Mouse (Mus musculus): ENCODE measurements around the gene Tnrc6a. TPM values are rescaled to one million over a fixed set of nuclear protein-coding genes. Genes with fewer than 3 reads are reported as not detected.

Tnrc6a gene
- polyA plus RNA-seq, 1 experiment from 2014 or later, result 44.3 TPM

- ATAC-seq (replicated peaks; ENCODE audit: insufficient number of reproducible peaks, low FRiP score, low TSS enrichment, low read depth), result no peak
- Histone ChIP-seq H3K4me1 (ENCODE audit: control insufficient read depth, insufficient read depth, low read length) (no peaks in the 10 kb centered on the region), H3K27ac (replicated peaks; ENCODE audit: low read depth, low read length) (no peak overlapping the region), H3K4me3 (ENCODE audit: low read depth, low read length) (no peak overlapping the region), H3K36me3 (replicated peaks; ENCODE audit: control insufficient read depth, insufficient read depth, low read depth, low read length) (no peaks in the 10 kb centered on the region), H3K27me3 (ENCODE audit: control insufficient read depth, insufficient read depth, low read length) (no peaks in the 10 kb centered on the region), H3K9me3 (replicated peaks; ENCODE audit: control insufficient read depth, low read length) (no peaks in the 10 kb centered on the region), H3K4me2 (ENCODE audit: low read depth, low read length) (no peak overlapping the region), H3K9ac (replicated peaks; ENCODE audit: low read length) (no peak overlapping the region)
- no peak for DNase-seq (ENCODE audit: low spot score)
- 78% methylated on average over 9 of the region's 9 CpGs for WGBS
Measured at GRCm38 (mm10) chr7:123209864-123210263, 86.2 kb downstream of the Tnrc6a start.

- Histone ChIP-seq H3K4me2 (ENCODE audit: low read depth, low read length) (no peak overlapping the region), H3K4me3 (ENCODE audit: low read depth, low read length) (no peak overlapping the region), H3K36me3 (replicated peaks; ENCODE audit: control insufficient read depth, insufficient read depth, low read depth, low read length) (no peaks in the 10 kb centered on the region), H3K9ac (replicated peaks; ENCODE audit: low read length) (no peak overlapping the region), H3K27ac (replicated peaks; ENCODE audit: low read depth, low read length) (no peak overlapping the region), H3K27me3 (ENCODE audit: control insufficient read depth, insufficient read depth, low read length) (no peaks in the 10 kb centered on the region), H3K9me3 (replicated peaks; ENCODE audit: control insufficient read depth, low read length) (no peaks in the 10 kb centered on the region), H3K4me1 (ENCODE audit: control insufficient read depth, insufficient read depth, low read length) (no peaks in the 10 kb centered on the region)
- no peak for ATAC-seq (replicated peaks; ENCODE audit: insufficient number of reproducible peaks, low FRiP score, low TSS enrichment, low read depth)
- WGBS, result 60% methylated on average over 5 of the region's 5 CpGs
- no peak for DNase-seq (ENCODE audit: low spot score)
Measured at GRCm38 (mm10) chr7:123211461-123211860, 87.8 kb downstream of the Tnrc6a start.

GRCm38 (mm10) chr7:123212316-123212715 lies 88.6 kb downstream of the Tnrc6a start:
- Histone ChIP-seq H3K4me1 (ENCODE audit: control insufficient read depth, insufficient read depth, low read length) (no peaks in the 10 kb centered on the region), H3K27me3 (ENCODE audit: control insufficient read depth, insufficient read depth, low read length) (no peaks in the 10 kb centered on the region), H3K9me3 (replicated peaks; ENCODE audit: control insufficient read depth, low read length) (no peaks in the 10 kb centered on the region), H3K27ac (replicated peaks; ENCODE audit: low read depth, low read length) (no peak overlapping the region), H3K4me3 (ENCODE audit: low read depth, low read length) (no peak overlapping the region), H3K4me2 (ENCODE audit: low read depth, low read length) (no peak overlapping the region), H3K9ac (replicated peaks; ENCODE audit: low read length) (no peak overlapping the region), H3K36me3 (replicated peaks; ENCODE audit: control insufficient read depth, insufficient read depth, low read depth, low read length) (no peaks in the 10 kb centered on the region)
- ATAC-seq (replicated peaks; ENCODE audit: insufficient number of reproducible peaks, low FRiP score, low TSS enrichment, low read depth) (no peak), DNase-seq (ENCODE audit: low spot score) (no peak)
- 82% methylated on average over 5 of the region's 5 CpGs for WGBS

- 30% methylated on average over 8 of the region's 8 CpGs for WGBS
- H3K27ac ChIP-seq (replicated peaks; ENCODE audit: low read depth, low read length), result no peak within 1 kb of the TSS
- H3K36me3 ChIP-seq (replicated peaks; ENCODE audit: control insufficient read depth, insufficient read depth, low read depth, low read length), result no peaks in the 10 kb centered on the region
- H3K27me3 ChIP-seq (ENCODE audit: control insufficient read depth, insufficient read depth, low read length), result no peaks in the 10 kb centered on the region
- no peak within 1 kb of the TSS; the same call in 1 of the 2 replicates for H3K9ac ChIP-seq (replicated peaks; ENCODE audit: low read length)
- H3K4me3 ChIP-seq (ENCODE audit: low read depth, low read length), result no peak within 1 kb of the TSS
- ATAC-seq (replicated peaks; ENCODE audit: insufficient number of reproducible peaks, low FRiP score, low TSS enrichment, low read depth), result no peak
- no peak within 1 kb of the TSS for H3K4me2 ChIP-seq (ENCODE audit: low read depth, low read length)
- no peak for DNase-seq (ENCODE audit: low spot score)
- H3K9me3 ChIP-seq (replicated peaks; ENCODE audit: control insufficient read depth, low read length), result no peaks in the 10 kb centered on the region
- H3K4me1 ChIP-seq (ENCODE audit: control insufficient read depth, insufficient read depth, low read length), result no peaks in the 10 kb centered on the region
Measured at GRCm38 (mm10) chr7:123214365-123215075, 90.8 kb downstream of the Tnrc6a start, which contains the start of gene Slc5a11. TSS of gene Slc5a11 (plus strand) at chr7:123214780.

- H3K4me1 ChIP-seq (ENCODE audit: control insufficient read depth, insufficient read depth, low read length), result no peaks in the 10 kb centered on the region
- no peak overlapping the region for H3K27ac ChIP-seq (replicated peaks; ENCODE audit: low read depth, low read length)
- 59% methylated on average over 2 of the region's 2 CpGs for WGBS
- no peaks in the 10 kb centered on the region for H3K9me3 ChIP-seq (replicated peaks; ENCODE audit: control insufficient read depth, low read length)
- no peak overlapping the region for H3K9ac ChIP-seq (replicated peaks; ENCODE audit: low read length)
- ATAC-seq (replicated peaks; ENCODE audit: insufficient number of reproducible peaks, low FRiP score, low TSS enrichment, low read depth) (no peak), DNase-seq (ENCODE audit: low spot score) (no peak)
- H3K4me3 ChIP-seq (ENCODE audit: low read depth, low read length), result no peak overlapping the region
- H3K27me3 ChIP-seq (ENCODE audit: control insufficient read depth, insufficient read depth, low read length), result no peaks in the 10 kb centered on the region
- no peak overlapping the region for H3K4me2 ChIP-seq (ENCODE audit: low read depth, low read length)
- H3K36me3 ChIP-seq (replicated peaks; ENCODE audit: control insufficient read depth, insufficient read depth, low read depth, low read length), result no peaks in the 10 kb centered on the region
Measured at GRCm38 (mm10) chr7:123215138-123215537, 91.5 kb downstream of the Tnrc6a start.

- no peaks in the 10 kb centered on the region for H3K4me1 ChIP-seq (ENCODE audit: control insufficient read depth, insufficient read depth, low read length)
- no peak for DNase-seq (ENCODE audit: low spot score)
- H3K4me2 ChIP-seq (ENCODE audit: low read depth, low read length), result no peak overlapping the region
- no peaks in the 10 kb centered on the region for H3K9me3 ChIP-seq (replicated peaks; ENCODE audit: control insufficient read depth, low read length)
- ATAC-seq (replicated peaks; ENCODE audit: insufficient number of reproducible peaks, low FRiP score, low TSS enrichment, low read depth), result no peak
- no peak overlapping the region for H3K27ac ChIP-seq (replicated peaks; ENCODE audit: low read depth, low read length)
- no peak overlapping the region for H3K9ac ChIP-seq (replicated peaks; ENCODE audit: low read length)
- 73% methylated on average over 7 of the region's 7 CpGs for WGBS
- no peak overlapping the region for H3K4me3 ChIP-seq (ENCODE audit: low read depth, low read length)
- H3K36me3 ChIP-seq (replicated peaks; ENCODE audit: control insufficient read depth, insufficient read depth, low read depth, low read length), result no peaks in the 10 kb centered on the region
- H3K27me3 ChIP-seq (ENCODE audit: control insufficient read depth, insufficient read depth, low read length), result no peaks in the 10 kb centered on the region
Measured at GRCm38 (mm10) chr7:123217448-123218354, 94.0 kb downstream of the Tnrc6a start.

- DNase-seq (ENCODE audit: low spot score) (no peak), ATAC-seq (replicated peaks; ENCODE audit: insufficient number of reproducible peaks, low FRiP score, low TSS enrichment, low read depth) (no peak)
- H3K4me3 ChIP-seq (ENCODE audit: low read depth, low read length), result no peak overlapping the region
- H3K27me3 ChIP-seq (ENCODE audit: control insufficient read depth, insufficient read depth, low read length), result no peaks in the 10 kb centered on the region
- no peaks in the 10 kb centered on the region for H3K36me3 ChIP-seq (replicated peaks; ENCODE audit: control insufficient read depth, insufficient read depth, low read depth, low read length)
- no peak overlapping the region for H3K27ac ChIP-seq (replicated peaks; ENCODE audit: low read depth, low read length)
- 28% methylated on average over 6 of the region's 6 CpGs for WGBS
- H3K9ac ChIP-seq (replicated peaks; ENCODE audit: low read length), result no peak overlapping the region
- no peaks in the 10 kb centered on the region for H3K9me3 ChIP-seq (replicated peaks; ENCODE audit: control insufficient read depth, low read length)
- no peak overlapping the region for H3K4me2 ChIP-seq (ENCODE audit: low read depth, low read length)
- no peaks in the 10 kb centered on the region for H3K4me1 ChIP-seq (ENCODE audit: control insufficient read depth, insufficient read depth, low read length)
Measured at GRCm38 (mm10) chr7:123218620-123219019, 94.9 kb downstream of the Tnrc6a start.

Measured in embryonic facial prominence, embryonic 11.5 days (tissue).